ENCODE assay signal across 8 mouse cellular contexts in the genomic region with DNA sequence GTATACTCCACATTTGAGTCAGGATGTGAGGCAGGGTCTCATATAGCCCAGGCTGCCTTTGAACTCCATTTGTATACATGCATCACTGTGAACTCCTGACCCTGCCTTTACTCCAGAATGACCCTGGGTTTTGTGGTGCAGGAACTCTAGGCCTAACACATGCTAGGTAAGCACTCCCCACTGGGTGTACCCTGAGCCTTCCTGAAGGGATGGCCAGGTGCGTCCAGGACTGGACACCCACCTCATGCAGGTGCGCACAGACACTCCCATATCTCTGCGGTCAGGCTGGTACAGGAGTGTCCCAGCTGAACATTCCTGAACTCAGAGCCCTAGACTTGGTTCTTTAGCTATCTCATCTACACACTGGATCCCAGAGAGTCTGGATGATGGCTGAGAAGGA. TPM values are rescaled to one million over a fixed set of nuclear protein-coding genes. Genes with fewer than 3 reads are reported as not detected.
DNase-seq lines count a peak whose midpoint lies in the region; ATAC-seq and TF ChIP-seq lines count a peak whose summit lies in the region.

No protein-coding gene starts in this region.

- no peaks in the 10 kb centered on the region for H3K9me3 ChIP-seq in kidney, embryonic 15.5 days (replicated peaks)
- no peaks in the 10 kb centered on the region for H3K9me3 ChIP-seq in hindbrain, embryonic 12.5 days (replicated peaks)
- H3K9me3 ChIP-seq in midbrain, embryonic 15.5 days = no peaks in the 10 kb centered on the region

- peak overlapping the region; percentile 71 for H3K4me3 ChIP-seq in kidney, embryonic 15.5 days (replicated peaks)
- peak overlapping the region; percentile 70 for H3K4me3 ChIP-seq in bone marrow, adult 2 months (replicated peaks; ENCODE audit: control insufficient read depth, low read depth, low read length)
- H3K4me3 ChIP-seq in hindbrain, embryonic 12.5 days = peak overlapping the region; percentile 66
- peak overlapping the region; percentile 57 for H3K4me3 ChIP-seq in midbrain, embryonic 15.5 days

- peaks cover 51% of the 10 kb centered on the region for H3K4me1 ChIP-seq in kidney, embryonic 15.5 days
- H3K4me1 ChIP-seq in bone marrow, adult 2 months (ENCODE audit: control insufficient read depth, insufficient read depth, low read length) = peaks cover 10% of the 10 kb centered on the region
- peaks cover 17% of the 10 kb centered on the region for H3K4me1 ChIP-seq in hindbrain, embryonic 12.5 days
- peaks cover 21% of the 10 kb centered on the region for H3K4me1 ChIP-seq in midbrain, embryonic 15.5 days

- H3K4me2 ChIP-seq in kidney, embryonic 15.5 days = peak overlapping the region; percentile 70
- H3K4me2 ChIP-seq in hindbrain, embryonic 12.5 days (replicated peaks) = peak overlapping the region; percentile 79
- H3K4me2 ChIP-seq in midbrain, embryonic 15.5 days = peak overlapping the region; percentile 77

- no peaks in the 10 kb centered on the region for H3K27me3 ChIP-seq in kidney, embryonic 15.5 days
- H3K27me3 ChIP-seq in hindbrain, embryonic 12.5 days = no peaks in the 10 kb centered on the region
- H3K27me3 ChIP-seq in midbrain, embryonic 15.5 days (replicated peaks) = no peaks in the 10 kb centered on the region

- no peak for ATAC-seq in kidney, embryonic 15.5 days (replicated peaks; ENCODE audit: low FRiP score)
- no peak for ATAC-seq in hindbrain, embryonic 12.5 days (ENCODE audit: low FRiP score)
- peak; percentile 6 for ATAC-seq in midbrain, embryonic 15.5 days (replicated peaks)
- no peak for ATAC-seq in megakaryocyte-erythroid progenitor cell, adult 5-6 weeks (replicated peaks; ENCODE audit: low FRiP score, low TSS enrichment, poor library complexity, severe bottlenecking)

- DNase-seq in kidney, adult 11 months = no peak
- no peak for DNase-seq in frontal cortex, postnatal 14 days (ENCODE audit: low spot score in 2 of 2)
- DNase-seq in embryo, embryonic 9.5 days (ENCODE audit: extremely low spot score) = no peak

- H3K27ac ChIP-seq in kidney, embryonic 15.5 days = peak overlapping the region; percentile 97
- peak overlapping the region; percentile 94 for H3K27ac ChIP-seq in bone marrow, adult 2 months (ENCODE audit: control insufficient read depth, insufficient read depth, low read depth, low read length, poor library complexity)
- H3K27ac ChIP-seq in hindbrain, embryonic 12.5 days = peak overlapping the region; percentile 96
- H3K27ac ChIP-seq in midbrain, embryonic 15.5 days = peak overlapping the region; percentile 98

- TF ChIP-seq POLR2A in bone marrow, adult 2 months (IDR thresholded peaks at IDR 0.05; ENCODE audit: borderline replicate concordance, control insufficient read depth, low read depth, low read length) = no peak

- WGBS in kidney, embryonic 15.5 days = 82% methylated on average over 3 of the region's 3 CpGs
- WGBS in bone marrow, adult 2 months = 78% methylated on average over 3 of the region's 3 CpGs
- whole genome bisulfite sequencing in hindbrain, embryonic 12.5 days = 90% methylated on average over 3 of the region's 3 CpGs
- WGBS in midbrain, embryonic 15.5 days = 96% methylated on average over 3 of the region's 3 CpGs

- peak overlapping the region; percentile 62 for H3K9ac ChIP-seq in kidney, embryonic 15.5 days
- H3K9ac ChIP-seq in hindbrain, embryonic 12.5 days = peak overlapping the region; percentile 70
- peak overlapping the region; percentile 58 for H3K9ac ChIP-seq in midbrain, embryonic 15.5 days

- H3K36me3 ChIP-seq in kidney, embryonic 15.5 days = peaks cover 28% of the 10 kb centered on the region
- H3K36me3 ChIP-seq in hindbrain, embryonic 12.5 days = peaks cover 21% of the 10 kb centered on the region
- H3K36me3 ChIP-seq in midbrain, embryonic 15.5 days (replicated peaks) = peaks cover 9% of the 10 kb centered on the region; the same call in 1 of the 2 replicates

- no peak for TF ChIP-seq CTCF in bone marrow, adult 2 months (IDR thresholded peaks at IDR 0.05; ENCODE audit: control insufficient read depth, insufficient read depth, low read length)

RNA-seq across cellular contexts. Expression of a gene that starts 1.1 kb away (rescaled TPM):
- 291 and 295 TPM in 2 replicates for polyA plus RNA-seq in kidney, embryonic 15.5 days (2015; fragmentation: Nextera tagmentation; extraction: Ambion mirVana)
- 69.2 and 119 TPM in 2 replicates for polyA plus RNA-seq in bone marrow, adult 2 months (2011; ENCODE audit: insufficient read depth, insufficient read length, low replicate concordance, missing spikeins)
- 227 and 231 TPM in 2 replicates for polyA plus RNA-seq in hindbrain, embryonic 12.5 days (2016; fragmentation: Nextera tagmentation; extraction: Ambion mirVana)
- 175 and 193 TPM in 2 replicates for polyA plus RNA-seq in midbrain, embryonic 15.5 days (2015; fragmentation: Nextera tagmentation; extraction: Ambion mirVana)
- 286 and 287 TPM in 2 replicates for total RNA-seq in megakaryocyte-erythroid progenitor cell, adult 5-6 weeks (2014; fragmentation: Nextera tagmentation)
- total RNA-seq in megakaryocyte-erythroid progenitor cell, adult 5-6 weeks (2017) = 240 and 290 TPM in 2 replicates

RNA-seq across cellular contexts. Expression of a gene that starts 13.9 kb away (rescaled TPM):
- polyA plus RNA-seq in kidney, embryonic 15.5 days (2015; fragmentation: Nextera tagmentation; extraction: Ambion mirVana) = 65.5 and 75.3 TPM in 2 replicates
- polyA plus RNA-seq in bone marrow, adult 2 months (2011; ENCODE audit: insufficient read depth, insufficient read length, low replicate concordance, missing spikeins) = 4.3 and 21.1 TPM in 2 replicates
- 101 and 125 TPM in 2 replicates for polyA plus RNA-seq in hindbrain, embryonic 12.5 days (2016; fragmentation: Nextera tagmentation; extraction: Ambion mirVana)
- 70.1 and 74.5 TPM in 2 replicates for polyA plus RNA-seq in midbrain, embryonic 15.5 days (2015; fragmentation: Nextera tagmentation; extraction: Ambion mirVana)
- 6.3 and 8.8 TPM in 2 replicates for total RNA-seq in megakaryocyte-erythroid progenitor cell, adult 5-6 weeks (2014; fragmentation: Nextera tagmentation)
- total RNA-seq in megakaryocyte-erythroid progenitor cell, adult 5-6 weeks (2017) = 4.6 and 5.1 TPM in 2 replicates

RNA-seq across cellular contexts. Expression of a gene that starts 24.6 kb away (rescaled TPM):
- 59.9 and 68.1 TPM in 2 replicates for polyA plus RNA-seq in kidney, embryonic 15.5 days (2015; fragmentation: Nextera tagmentation; extraction: Ambion mirVana)
- 48.1 and 58.0 TPM in 2 replicates for polyA plus RNA-seq in bone marrow, adult 2 months (2011; ENCODE audit: insufficient read depth, insufficient read length, low replicate concordance, missing spikeins)
- 186 and 217 TPM in 2 replicates for polyA plus RNA-seq in hindbrain, embryonic 12.5 days (2016; fragmentation: Nextera tagmentation; extraction: Ambion mirVana)
- polyA plus RNA-seq in midbrain, embryonic 15.5 days (2015; fragmentation: Nextera tagmentation; extraction: Ambion mirVana) = 83.0 and 94.4 TPM in 2 replicates
- 18.8 and 34.4 TPM in 2 replicates for total RNA-seq in megakaryocyte-erythroid progenitor cell, adult 5-6 weeks (2014; fragmentation: Nextera tagmentation)
- total RNA-seq in megakaryocyte-erythroid progenitor cell, adult 5-6 weeks (2017) = 44.8 and 48.7 TPM in 2 replicates

RNA-seq across cellular contexts. Expression of a gene that starts 29.1 kb away (rescaled TPM):
- 0.03 and 0.09 TPM in 2 replicates for polyA plus RNA-seq in kidney, embryonic 15.5 days (2015; fragmentation: Nextera tagmentation; extraction: Ambion mirVana)
- polyA plus RNA-seq in bone marrow, adult 2 months (2011; ENCODE audit: insufficient read depth, insufficient read length, low replicate concordance, missing spikeins) = 0.29 TPM in 1 of 2 replicates, not detected in the other
- 0.05 TPM in 1 of 2 replicates, not detected in the other for polyA plus RNA-seq in hindbrain, embryonic 12.5 days (2016; fragmentation: Nextera tagmentation; extraction: Ambion mirVana)
- polyA plus RNA-seq in midbrain, embryonic 15.5 days (2015; fragmentation: Nextera tagmentation; extraction: Ambion mirVana) = 0.05 and 0.14 TPM in 2 replicates
- total RNA-seq in megakaryocyte-erythroid progenitor cell, adult 5-6 weeks (2014; fragmentation: Nextera tagmentation) = not detected in 2 replicates
- not detected in 2 replicates for total RNA-seq in megakaryocyte-erythroid progenitor cell, adult 5-6 weeks (2017)

RNA-seq across cellular contexts. Expression of a gene that starts 41.9 kb away (rescaled TPM):
- polyA plus RNA-seq in kidney, embryonic 15.5 days (2015; fragmentation: Nextera tagmentation; extraction: Ambion mirVana) = 0.46 and 0.77 TPM in 2 replicates
- polyA plus RNA-seq in bone marrow, adult 2 months (2011; ENCODE audit: insufficient read depth, insufficient read length, low replicate concordance, missing spikeins) = 3.1 TPM in 1 of 2 replicates, not detected in the other
- polyA plus RNA-seq in hindbrain, embryonic 12.5 days (2016; fragmentation: Nextera tagmentation; extraction: Ambion mirVana) = 0.15 and 0.17 TPM in 2 replicates
- 0.13 and 0.19 TPM in 2 replicates for polyA plus RNA-seq in midbrain, embryonic 15.5 days (2015; fragmentation: Nextera tagmentation; extraction: Ambion mirVana)
- not detected in 2 replicates for total RNA-seq in megakaryocyte-erythroid progenitor cell, adult 5-6 weeks (2014; fragmentation: Nextera tagmentation)
- total RNA-seq in megakaryocyte-erythroid progenitor cell, adult 5-6 weeks (2017) = not detected in 2 replicates
